Mouse (Mus musculus): ENCODE measurements around the gene AA467197. TPM values are rescaled to one million over a fixed set of nuclear protein-coding genes. Genes with fewer than 3 reads are reported as not detected.
A peak's percentile ranks its signal among the peaks of the same experiment; 100 is the strongest.

Gene AA467197
- total RNA-seq, 1 experiment from 2014 or later, result 25.4 TPM

DNA sequence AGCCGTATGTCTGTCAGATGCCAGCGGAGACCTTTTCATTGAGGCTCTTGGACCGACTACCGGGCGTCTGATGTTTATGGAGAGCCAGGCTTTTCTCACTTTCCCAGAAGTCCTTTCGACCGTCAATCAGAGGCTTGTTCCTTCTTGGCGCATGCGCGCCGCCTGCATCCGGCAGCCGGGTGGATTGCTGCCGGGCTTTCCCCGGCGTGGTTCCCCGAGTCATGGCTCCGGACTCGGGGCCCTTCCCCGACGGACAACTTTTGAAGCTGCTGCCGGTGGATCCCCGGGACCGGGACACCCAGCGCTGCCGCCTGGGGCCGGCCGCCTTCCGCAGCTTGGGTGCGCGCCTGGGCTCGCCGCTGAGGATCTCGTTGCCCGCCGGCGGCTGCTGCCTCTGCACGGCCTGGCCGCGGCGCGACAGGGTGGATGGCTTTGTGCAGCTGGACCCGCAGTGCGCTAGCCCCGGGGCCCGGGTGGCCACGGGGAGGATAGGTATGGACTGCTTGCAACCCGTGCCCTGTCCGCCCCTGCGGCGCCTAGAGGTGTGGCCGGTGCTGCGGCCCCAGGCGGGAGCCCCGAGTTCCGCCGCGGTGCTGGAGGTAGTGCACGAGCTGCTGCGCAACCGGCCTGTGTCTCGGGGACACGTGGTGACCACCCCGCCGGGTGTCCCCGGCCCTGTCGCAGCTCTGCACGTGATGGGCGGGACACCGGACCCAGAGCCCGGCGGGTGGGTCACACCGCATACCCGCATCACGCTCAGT, 6.1 kb upstream of the AA467197 start:
- peak; percentile 77 to 84 for ATAC-seq (replicated peaks in 1 of 2; ENCODE audit: insufficient read depth in 1 of 2, low FRiP score in 2 of 2, low TSS enrichment in 1 of 2, low read depth in 1 of 2, poor library complexity in 2 of 2, severe bottlenecking in 2 of 2)

DNA sequence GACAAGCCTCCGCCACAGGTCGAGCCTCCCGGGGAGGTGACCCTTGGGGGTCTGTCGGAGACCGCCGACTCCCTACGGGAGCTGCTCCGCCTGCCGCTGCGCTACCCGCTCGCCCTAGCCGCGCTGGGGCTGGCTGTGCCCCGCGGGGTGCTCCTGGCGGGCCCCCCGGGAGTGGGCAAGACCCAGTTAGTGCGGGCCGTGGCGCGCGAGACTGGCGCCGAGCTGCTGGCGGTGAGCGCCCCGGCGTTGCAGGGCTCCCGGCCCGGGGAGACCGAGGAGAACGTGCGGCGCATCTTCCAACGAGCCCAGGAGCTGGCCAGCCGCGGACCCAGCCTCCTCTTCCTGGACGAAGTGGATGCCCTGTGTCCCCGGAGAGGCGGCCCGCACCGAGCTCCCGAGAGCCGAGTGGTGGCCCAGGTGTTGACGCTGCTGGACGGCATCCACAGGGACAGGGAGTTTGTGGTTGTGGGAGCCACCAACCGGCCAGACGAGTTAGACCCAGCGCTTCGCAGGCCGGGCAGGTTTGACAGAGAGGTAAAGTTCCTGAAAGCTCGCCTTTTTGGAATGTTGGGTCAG, 5.5 kb upstream of the AA467197 start:
- no peak for ATAC-seq (replicated peaks in 1 of 2; ENCODE audit: insufficient read depth in 1 of 2, low FRiP score in 2 of 2, low TSS enrichment in 1 of 2, low read depth in 1 of 2, poor library complexity in 2 of 2, severe bottlenecking in 2 of 2)

- peak; percentile 93 to 96 for ATAC-seq (replicated peaks in 1 of 2; ENCODE audit: insufficient read depth in 1 of 2, low FRiP score in 2 of 2, low TSS enrichment in 1 of 2, low read depth in 1 of 2, poor library complexity in 2 of 2, severe bottlenecking in 2 of 2)
Measured at GRCm38 (mm10) chr2:122637526-122637997, 776 bp downstream of the AA467197 start.

DNA sequence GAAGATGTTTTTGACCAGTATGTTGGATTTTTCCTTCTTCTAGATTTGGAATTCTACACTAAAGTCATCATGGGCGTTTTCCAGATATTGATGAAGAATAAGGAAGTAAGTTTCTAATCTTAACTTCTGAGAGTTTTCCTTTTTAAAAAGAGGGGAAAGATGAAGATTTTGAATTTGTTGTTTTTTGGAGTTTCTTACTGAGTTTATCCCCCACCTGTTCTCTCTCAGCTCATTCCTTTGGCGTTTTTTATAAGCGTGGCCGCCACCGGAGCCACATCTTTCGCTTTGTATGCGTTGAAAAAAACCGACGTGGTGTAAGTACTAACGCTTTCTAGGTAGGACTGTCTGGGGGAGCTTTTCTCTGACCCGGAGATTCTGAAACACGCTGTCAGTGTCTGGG, 1.2 kb downstream of the AA467197 start:
- no peak for ATAC-seq (replicated peaks in 1 of 2; ENCODE audit: insufficient read depth in 1 of 2, low FRiP score in 2 of 2, low TSS enrichment in 1 of 2, low read depth in 1 of 2, poor library complexity in 2 of 2, severe bottlenecking in 2 of 2)

DNA sequence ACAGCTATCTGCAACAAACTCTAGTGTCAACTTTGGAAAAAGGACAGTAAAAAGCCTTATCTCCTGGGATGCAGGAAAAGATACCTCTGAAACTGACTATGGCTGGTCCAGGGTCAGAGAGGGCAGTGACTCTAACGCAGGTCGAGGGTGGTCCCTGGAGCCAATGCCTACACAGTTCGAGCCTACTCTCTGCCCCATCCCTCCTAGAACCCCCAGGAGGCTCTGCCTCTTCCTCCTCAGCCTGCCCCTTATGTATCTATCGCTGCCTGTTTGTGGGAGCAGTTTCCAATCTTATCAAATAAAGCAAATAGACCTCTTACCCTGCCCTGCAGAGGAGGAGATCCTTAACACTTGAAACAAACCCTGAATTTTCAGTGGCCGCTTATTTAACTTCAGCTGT, 1.9 kb downstream of the AA467197 start:
- no peak for ATAC-seq (replicated peaks in 1 of 2; ENCODE audit: insufficient read depth in 1 of 2, low FRiP score in 2 of 2, low TSS enrichment in 1 of 2, low read depth in 1 of 2, poor library complexity in 2 of 2, severe bottlenecking in 2 of 2)

DNA sequence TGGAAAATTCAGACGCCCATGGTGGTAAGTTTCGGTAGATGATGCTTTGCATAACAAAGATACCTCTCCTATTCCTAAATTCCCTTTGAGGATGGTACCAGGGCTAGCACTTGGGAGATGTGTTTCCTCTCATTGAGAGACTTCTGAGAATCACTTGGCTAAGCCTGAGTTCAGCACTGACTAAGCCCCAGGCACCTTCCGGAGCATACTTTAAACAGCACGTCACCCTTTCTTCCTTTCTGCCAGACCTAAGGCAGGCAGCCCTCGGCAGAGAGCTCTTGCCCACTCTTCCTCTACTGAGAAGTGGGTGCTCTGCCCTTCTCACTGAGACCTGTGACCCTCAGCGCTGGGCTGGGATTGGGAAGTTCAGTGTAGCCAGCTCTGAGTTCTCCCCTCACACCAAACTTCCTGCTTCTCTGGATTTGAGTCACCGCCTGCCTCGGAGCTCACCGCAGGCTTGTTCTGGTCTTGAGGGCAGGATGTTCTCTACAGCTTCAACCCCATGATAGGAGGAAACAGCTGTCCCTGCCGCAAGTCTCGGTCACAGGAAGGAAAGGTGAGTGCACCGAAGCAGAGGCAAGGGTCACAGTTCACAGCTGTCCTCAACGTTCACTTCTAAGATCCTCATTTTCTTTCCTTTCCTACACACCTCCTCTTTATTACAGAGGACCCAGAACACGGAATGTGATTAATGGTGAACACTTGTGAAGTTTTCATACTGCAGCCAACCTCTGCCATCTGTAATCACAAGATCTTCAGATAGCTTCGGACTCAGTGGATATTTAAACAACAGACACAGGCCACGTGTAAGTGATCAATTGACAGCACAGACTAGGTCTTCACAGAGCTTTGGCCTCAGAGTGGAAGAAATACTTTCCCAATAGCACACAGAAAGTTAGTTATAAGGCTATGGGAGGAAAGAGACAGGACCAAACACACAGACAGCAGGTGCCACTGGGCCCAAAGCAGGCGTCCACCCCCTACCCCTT, 15.6 kb downstream of the AA467197 start:
- ATAC-seq (replicated peaks in 1 of 2; ENCODE audit: insufficient read depth in 1 of 2, low FRiP score in 2 of 2, low TSS enrichment in 1 of 2, low read depth in 1 of 2, poor library complexity in 2 of 2, severe bottlenecking in 2 of 2), result peak; percentile 97 to 99

DNA sequence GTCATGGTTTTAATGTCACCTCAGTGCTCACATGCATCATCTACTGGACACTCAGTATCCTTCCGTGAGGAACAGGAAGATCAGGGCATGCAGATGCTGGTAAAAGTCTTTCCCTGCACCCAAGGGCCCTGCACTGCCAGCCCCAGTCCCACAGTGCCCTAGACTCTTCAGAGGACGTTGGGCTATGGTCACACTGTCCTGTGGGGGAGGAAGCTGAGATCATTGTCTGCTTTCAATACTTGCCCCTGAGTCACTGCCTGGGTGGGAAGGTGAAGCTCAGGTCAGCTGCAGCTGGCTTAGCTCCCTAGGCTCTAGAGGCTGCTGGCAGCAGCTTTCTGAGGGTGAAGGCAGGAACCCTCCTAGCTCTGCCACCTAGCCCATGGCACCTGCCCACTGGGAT, 19.3 kb downstream of the AA467197 start:
- ATAC-seq (replicated peaks in 1 of 2; ENCODE audit: insufficient read depth in 1 of 2, low FRiP score in 2 of 2, low TSS enrichment in 1 of 2, low read depth in 1 of 2, poor library complexity in 2 of 2, severe bottlenecking in 2 of 2), result no peak

DNA sequence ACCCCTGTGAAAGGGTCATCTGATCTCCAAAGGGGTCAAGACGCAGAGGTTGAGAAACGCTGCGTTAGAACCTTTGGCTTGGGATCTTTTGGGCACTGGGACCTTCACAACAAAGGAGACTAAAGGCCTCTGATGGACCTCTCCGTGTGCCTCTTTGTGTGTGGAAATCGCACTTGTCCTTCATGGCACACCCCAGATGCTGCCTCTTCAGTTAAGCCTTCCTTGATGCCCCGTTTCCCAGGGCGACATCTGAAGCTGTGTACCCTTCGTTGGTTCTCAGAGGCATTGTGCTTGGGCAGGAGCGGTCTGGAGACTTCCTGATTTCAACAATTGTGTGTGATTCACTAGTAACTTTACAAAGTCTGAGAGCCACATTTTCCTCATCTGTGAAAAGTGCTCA, 20.0 kb downstream of the AA467197 start:
- no peak for ATAC-seq (replicated peaks in 1 of 2; ENCODE audit: insufficient read depth in 1 of 2, low FRiP score in 2 of 2, low TSS enrichment in 1 of 2, low read depth in 1 of 2, poor library complexity in 2 of 2, severe bottlenecking in 2 of 2)

DNA sequence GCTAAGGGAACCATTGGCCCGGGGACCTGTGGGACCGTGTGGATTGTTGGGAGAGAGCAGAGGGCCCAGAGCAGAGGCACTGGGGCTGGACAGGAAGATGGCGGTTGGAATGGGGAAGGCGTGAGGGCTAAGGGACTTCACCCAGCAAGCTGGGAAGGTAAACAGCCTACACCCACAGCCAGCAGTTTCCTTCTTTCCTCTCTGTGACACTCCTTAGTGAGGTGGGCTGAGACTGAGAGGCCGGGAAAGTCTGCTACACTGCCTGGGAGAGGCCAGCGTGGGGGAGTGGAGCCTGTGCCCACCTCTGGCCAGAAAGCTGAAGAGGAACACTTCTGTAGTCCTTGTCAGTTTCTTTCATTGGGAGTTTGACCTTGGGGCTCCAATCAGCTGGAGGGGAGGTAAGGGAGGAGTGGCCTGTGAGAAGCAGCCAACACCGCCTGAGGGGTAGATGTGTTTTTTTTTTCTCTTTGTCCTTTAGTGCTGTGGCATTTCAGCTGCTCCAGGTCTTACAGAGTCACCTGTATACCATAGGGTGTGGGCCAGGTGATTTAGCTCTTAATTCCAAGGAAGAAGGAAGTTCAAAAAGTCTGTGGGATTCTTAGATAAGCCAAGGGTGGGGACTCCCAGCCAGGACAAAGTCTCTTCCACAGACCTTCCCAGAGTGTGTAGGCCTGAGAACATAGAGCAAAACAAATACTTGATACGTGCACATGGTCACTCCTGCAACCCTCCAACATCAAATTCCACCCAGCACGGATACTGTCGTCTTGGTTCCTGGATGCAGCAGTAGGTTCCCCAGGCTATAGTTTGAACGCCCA, 21.1 kb downstream of the AA467197 start:
- peak; percentile 51 to 67 for ATAC-seq (replicated peaks in 1 of 2; ENCODE audit: insufficient read depth in 1 of 2, low FRiP score in 2 of 2, low TSS enrichment in 1 of 2, low read depth in 1 of 2, poor library complexity in 2 of 2, severe bottlenecking in 2 of 2)

DNA sequence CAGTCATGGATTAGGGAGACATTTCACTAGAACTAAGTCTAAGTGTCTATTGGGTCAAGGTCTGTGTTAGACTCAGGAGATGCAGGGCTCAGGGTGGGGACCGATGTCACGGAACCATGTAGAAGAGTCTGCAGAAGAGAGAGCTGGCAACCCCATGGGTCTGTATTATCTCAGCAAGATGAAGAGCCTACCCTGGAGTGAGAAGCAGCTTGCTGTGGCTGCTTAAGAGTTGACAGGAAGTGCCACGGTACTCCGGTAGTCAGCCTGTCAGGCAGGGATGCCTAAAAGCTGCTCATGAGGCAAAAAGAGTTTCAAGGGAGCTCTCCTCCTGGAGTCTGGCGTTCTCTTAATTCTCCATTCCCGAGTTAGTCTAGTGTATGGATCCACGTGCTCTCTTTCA, 23.0 kb downstream of the AA467197 start:
- ATAC-seq (replicated peaks in 1 of 2; ENCODE audit: insufficient read depth in 1 of 2, low FRiP score in 2 of 2, low TSS enrichment in 1 of 2, low read depth in 1 of 2, poor library complexity in 2 of 2, severe bottlenecking in 2 of 2), result no peak

- ATAC-seq (replicated peaks in 1 of 2; ENCODE audit: insufficient read depth in 1 of 2, low FRiP score in 2 of 2, low TSS enrichment in 1 of 2, low read depth in 1 of 2, poor library complexity in 2 of 2, severe bottlenecking in 2 of 2), result peak in 1 of 2 experiments; percentile 20; a peak in 2 of 4 replicates
Measured at GRCm38 (mm10) chr2:122665253-122665972, 28.6 kb downstream of the AA467197 start.

GRCm38 (mm10) chr2:122665973-122666875, 29.4 kb downstream of the AA467197 start:
- peak; percentile 68 to 73 for ATAC-seq (replicated peaks in 1 of 2; ENCODE audit: insufficient read depth in 1 of 2, low FRiP score in 2 of 2, low TSS enrichment in 1 of 2, low read depth in 1 of 2, poor library complexity in 2 of 2, severe bottlenecking in 2 of 2)

GRCm38 (mm10) chr2:122667856-122668255, 31.1 kb downstream of the AA467197 start:
- peak; percentile 32 to 51; a peak in 1 of 4 replicates for ATAC-seq (replicated peaks in 1 of 2; ENCODE audit: insufficient read depth in 1 of 2, low FRiP score in 2 of 2, low TSS enrichment in 1 of 2, low read depth in 1 of 2, poor library complexity in 2 of 2, severe bottlenecking in 2 of 2)

- ATAC-seq (replicated peaks in 1 of 2; ENCODE audit: insufficient read depth in 1 of 2, low FRiP score in 2 of 2, low TSS enrichment in 1 of 2, low read depth in 1 of 2, poor library complexity in 2 of 2, severe bottlenecking in 2 of 2), result no peak
Measured at GRCm38 (mm10) chr2:122671714-122672113, 34.9 kb downstream of the AA467197 start.

- ATAC-seq (replicated peaks in 1 of 2; ENCODE audit: insufficient read depth in 1 of 2, low FRiP score in 2 of 2, low TSS enrichment in 1 of 2, low read depth in 1 of 2, poor library complexity in 2 of 2, severe bottlenecking in 2 of 2), result peak; percentile 95 to 96
Measured at GRCm38 (mm10) chr2:122672841-122673240, 36.1 kb downstream of the AA467197 start.
